Mouse (Mus musculus): ENCODE measurements around the gene Rfwd3. TPM values are rescaled to one million over a fixed set of nuclear protein-coding genes. Genes with fewer than 3 reads are reported as not detected.
A peak's percentile ranks its signal among the peaks of the same experiment; 100 is the strongest.
"Not testable (repeated sequence)": the region's sequence is repeated elsewhere in the genome, so short reads cannot be mapped to it uniquely, and the experiment has no call there.

The Rfwd3 gene
- total and polyA plus RNA-seq, 2 experiments from 2014 or later, result 10.3 to 17.2 TPM

DNA sequence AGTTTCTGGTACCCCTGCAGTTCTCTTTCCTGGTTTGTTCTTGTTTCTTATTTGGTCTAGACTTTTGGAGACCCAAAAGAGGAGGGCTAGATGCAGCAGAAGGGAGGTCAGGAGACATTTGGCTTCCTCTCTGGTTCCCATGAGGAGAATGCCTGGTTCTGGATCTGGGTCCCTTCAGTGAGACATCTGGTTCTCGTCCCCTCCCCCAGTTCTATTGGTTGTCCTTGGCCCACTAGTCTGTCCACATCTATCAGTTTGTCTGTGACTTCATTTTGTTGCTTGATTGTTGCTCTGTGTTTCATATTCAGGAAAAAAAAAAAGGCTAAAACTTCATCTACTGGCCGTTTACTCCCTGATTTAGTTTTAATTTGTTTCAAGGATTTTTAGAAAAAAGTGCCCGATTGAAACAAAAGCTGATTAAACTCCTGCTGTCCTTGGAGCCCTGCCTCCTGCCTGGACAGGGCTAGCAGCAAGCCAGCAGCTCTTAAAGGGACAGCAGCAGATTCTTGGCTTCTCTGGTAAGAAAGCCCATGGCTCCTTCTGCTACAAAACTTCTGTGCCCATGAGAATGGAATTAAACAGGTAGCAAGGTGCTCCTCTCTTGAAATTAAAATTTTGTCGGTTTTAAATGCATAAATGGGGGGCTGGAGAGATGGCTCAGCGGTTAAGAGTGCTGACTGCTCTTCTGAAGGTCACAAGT lies 5.2 kb upstream of the Rfwd3 start:
- H3K9ac ChIP-seq (replicated peaks; ENCODE audit: low read length, poor library complexity, severe bottlenecking), result no peak overlapping the region
- no peak overlapping the region for H3K4me3 ChIP-seq (ENCODE audit: low read depth, low read length)

DNA sequence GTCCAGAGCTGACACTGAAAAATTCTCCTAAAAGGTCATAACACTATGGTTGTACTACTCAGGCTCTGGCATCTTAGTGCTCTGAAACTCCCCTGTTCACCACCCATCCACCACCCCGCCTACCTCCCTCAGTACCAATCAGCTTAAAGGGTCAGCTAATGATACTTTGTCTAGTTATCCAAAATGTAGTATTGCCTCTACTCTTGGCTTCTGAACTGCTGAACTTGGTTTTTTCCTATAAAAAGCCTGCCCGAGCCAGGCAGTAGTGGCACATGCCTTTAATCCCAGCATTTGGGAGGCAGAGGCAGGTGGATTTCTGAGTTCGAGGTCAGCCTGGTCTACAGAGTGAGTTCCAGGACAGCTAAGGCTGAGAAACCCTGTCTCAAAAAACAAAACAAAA lies 4.3 kb upstream of the Rfwd3 start:
- Histone ChIP-seq H3K36me3 (ENCODE audit: insufficient read depth, low read length) (no peaks in the 10 kb centered on the region), H3K4me3 (ENCODE audit: low read depth, low read length) (no peak overlapping the region), H3K4me1 (ENCODE audit: insufficient read depth, low read length) (no peaks in the 10 kb centered on the region), H3K9me3 (ENCODE audit: low read length) (no peaks in the 10 kb centered on the region), H3K9ac (replicated peaks; ENCODE audit: low read length, poor library complexity, severe bottlenecking) (no peak overlapping the region), H3K27me3 (ENCODE audit: insufficient read depth, low read length) (no peaks in the 10 kb centered on the region), H3K4me2 (ENCODE audit: low read depth, low read length, poor library complexity, severe bottlenecking) (no peak overlapping the region), H3K27ac (ENCODE audit: low read depth, low read length) (no peak overlapping the region)
- no peak for ATAC-seq (ENCODE audit: low FRiP score)
- no peak for TF ChIP-seq CTCF (IDR thresholded peaks at IDR 0.05)
- WGBS, result 93% methylated on average over 3 of the region's 3 CpGs
- no peak for DNase-seq (ENCODE audit: low spot score)

More for the DNA sequence above, 5.2 kb upstream of the Rfwd3 start:
- H3K9me3 ChIP-seq (ENCODE audit: low read length), result no peaks in the 10 kb centered on the region
- DNase-seq (ENCODE audit: low spot score) (no peak), ATAC-seq (ENCODE audit: low FRiP score) (no peak)
- no peaks in the 10 kb centered on the region for H3K4me1 ChIP-seq (ENCODE audit: insufficient read depth, low read length)
- no peaks in the 10 kb centered on the region for H3K27me3 ChIP-seq (ENCODE audit: insufficient read depth, low read length)
- WGBS, result 27% methylated on average over 5 of the region's 5 CpGs
- no peak for TF ChIP-seq CTCF (IDR thresholded peaks at IDR 0.05)
- no peak overlapping the region for H3K27ac ChIP-seq (ENCODE audit: low read depth, low read length)
- no peaks in the 10 kb centered on the region for H3K36me3 ChIP-seq (ENCODE audit: insufficient read depth, low read length)
- no peak overlapping the region for H3K4me2 ChIP-seq (ENCODE audit: low read depth, low read length, poor library complexity, severe bottlenecking)

DNA sequence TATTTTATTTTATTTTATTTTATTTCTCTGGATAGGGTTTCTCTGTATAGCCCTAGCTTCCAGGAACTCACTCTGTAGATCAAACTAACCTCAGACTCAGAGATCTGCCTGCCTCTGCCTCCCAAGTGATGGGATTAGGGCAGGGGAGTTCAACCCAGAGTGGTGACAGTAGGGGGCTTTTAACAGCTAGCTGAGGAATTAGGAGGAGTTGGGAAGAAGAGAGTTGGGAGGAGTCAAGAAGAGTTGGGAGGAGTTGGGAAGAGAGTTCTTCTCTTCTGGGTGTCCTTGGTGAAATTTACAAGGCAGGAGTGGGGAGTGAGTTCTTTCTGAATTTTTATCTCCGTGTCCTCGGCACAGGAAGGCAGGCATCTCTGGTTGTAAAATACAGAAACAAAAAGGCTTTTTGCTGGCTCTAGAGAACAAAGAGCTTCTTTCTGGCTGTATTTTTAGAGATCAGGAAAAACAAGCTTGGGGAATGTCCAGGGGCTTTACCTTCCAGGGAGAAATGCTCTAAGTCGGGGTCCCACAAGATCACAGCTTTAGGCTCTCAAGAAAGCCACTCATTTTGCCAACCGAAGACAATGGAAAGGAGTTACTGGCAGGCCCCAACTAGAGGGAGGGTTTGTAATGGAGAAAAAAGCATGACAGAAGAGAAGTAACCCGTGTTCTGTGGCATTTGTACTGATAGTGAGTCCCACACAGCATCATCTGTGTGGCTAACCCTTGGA lies 3.2 kb upstream of the Rfwd3 start:
- H3K27me3 ChIP-seq (ENCODE audit: insufficient read depth, low read length); H3K27ac ChIP-seq (ENCODE audit: low read depth, low read length); H3K9me3 ChIP-seq (ENCODE audit: low read length); H3K4me3 ChIP-seq (ENCODE audit: low read depth, low read length); H3K4me2 ChIP-seq (ENCODE audit: low read depth, low read length, poor library complexity, severe bottlenecking); DNase-seq (ENCODE audit: low spot score); H3K4me1 ChIP-seq (ENCODE audit: insufficient read depth, low read length); H3K36me3 ChIP-seq (ENCODE audit: insufficient read depth, low read length); H3K9ac ChIP-seq (replicated peaks; ENCODE audit: low read length, poor library complexity, severe bottlenecking); ATAC-seq (ENCODE audit: low FRiP score): not testable (repeated sequence)
- WGBS, result 79% methylated on average over 5 of the region's 5 CpGs

DNA sequence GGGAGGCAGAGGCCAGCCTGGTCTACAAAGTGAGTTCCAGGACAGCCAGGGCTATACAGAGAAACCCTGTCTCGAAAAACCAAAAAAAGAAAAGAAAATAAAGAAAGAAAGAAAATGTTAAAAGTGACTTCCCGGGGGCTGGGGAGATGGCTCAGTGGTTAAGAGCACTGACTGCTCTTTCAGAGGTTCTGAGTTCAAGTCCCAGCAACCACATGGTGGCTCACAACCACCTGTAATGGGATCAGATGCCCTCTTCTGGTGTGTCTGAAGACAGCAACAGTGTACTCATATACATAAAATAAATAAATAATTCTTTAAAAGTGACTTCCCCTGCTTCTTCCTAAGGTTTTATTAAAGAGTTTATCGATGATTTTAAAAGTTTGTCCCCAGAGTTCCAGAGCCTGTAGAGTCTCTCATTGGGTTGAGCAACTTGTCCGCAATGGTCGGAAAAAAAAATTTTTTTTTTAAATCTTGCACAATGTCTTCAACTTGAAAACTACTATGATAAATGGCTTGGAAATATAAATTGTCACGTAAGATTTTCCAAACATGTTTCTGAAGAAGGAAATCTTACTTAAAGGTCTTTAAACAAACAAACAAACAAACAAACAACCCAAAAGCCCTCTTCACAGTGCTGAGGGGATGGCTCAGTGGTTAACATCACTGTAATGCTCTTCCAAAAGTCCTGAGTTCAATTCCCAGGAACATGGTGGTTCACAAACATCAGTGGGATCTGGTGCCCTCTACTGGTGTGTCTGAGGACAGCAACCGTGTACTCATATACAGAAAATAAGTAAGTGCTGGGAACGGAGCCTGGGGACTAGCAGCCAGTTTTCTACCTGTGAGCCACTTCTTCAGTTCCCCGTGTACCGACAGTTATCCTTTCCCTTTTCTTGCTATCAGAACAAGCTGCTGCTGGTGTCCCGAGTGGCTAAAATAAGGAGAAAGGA lies 850 bp upstream of the Rfwd3 start:
- WGBS, result 64% methylated on average over 11 of the region's 11 CpGs
- H3K4me3 ChIP-seq (ENCODE audit: low read depth, low read length), result peak overlapping the region; percentile 92; the same call in 1 of the 2 replicates
- no peak overlapping the region for H3K9ac ChIP-seq (replicated peaks; ENCODE audit: low read length, poor library complexity, severe bottlenecking)
- ATAC-seq (ENCODE audit: low FRiP score) (no peak), DNase-seq (ENCODE audit: low spot score) (no peak)
- H3K4me2 ChIP-seq (ENCODE audit: low read depth, low read length, poor library complexity, severe bottlenecking), result peak overlapping the region; percentile 33; the same call in 1 of the 2 replicates
- no peaks in the 10 kb centered on the region for H3K27me3 ChIP-seq (ENCODE audit: insufficient read depth, low read length)
- H3K27ac ChIP-seq (ENCODE audit: low read depth, low read length), result no peak overlapping the region
- peak; percentile 50 for TF ChIP-seq CTCF (IDR thresholded peaks at IDR 0.05)
- H3K36me3 ChIP-seq (ENCODE audit: insufficient read depth, low read length), result no peaks in the 10 kb centered on the region
- no peaks in the 10 kb centered on the region for H3K4me1 ChIP-seq (ENCODE audit: insufficient read depth, low read length)
- no peaks in the 10 kb centered on the region for H3K9me3 ChIP-seq (ENCODE audit: low read length)

DNA sequence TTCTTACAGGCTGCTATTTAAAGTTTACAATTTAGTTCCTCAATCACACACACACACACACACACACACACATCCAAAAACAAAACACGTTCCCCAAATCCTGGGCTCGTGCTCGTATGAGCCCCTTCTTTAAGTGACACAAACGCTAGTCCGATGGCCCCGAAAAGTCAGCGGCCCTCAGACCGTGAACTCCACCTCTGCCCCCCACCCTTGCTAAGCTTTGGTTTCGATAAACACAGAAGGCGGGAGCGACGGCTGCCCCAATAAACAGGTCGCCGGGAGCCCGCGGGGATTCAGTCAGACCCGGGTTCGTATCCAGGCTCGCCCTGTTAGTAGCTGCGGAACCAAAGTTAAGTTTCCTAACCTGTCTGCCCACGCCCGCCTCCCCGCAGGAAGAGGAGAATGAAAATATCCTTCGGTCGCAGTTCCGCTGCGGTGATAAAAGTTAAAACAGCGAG lies 630 bp downstream of the Rfwd3 start:
- peak; percentile 18; the same call in 1 of the 2 replicates for ATAC-seq (ENCODE audit: low FRiP score)
- H3K4me1 ChIP-seq (ENCODE audit: insufficient read depth, low read length), result no peaks in the 10 kb centered on the region
- no peaks in the 10 kb centered on the region for H3K9me3 ChIP-seq (ENCODE audit: low read length)
- H3K9ac ChIP-seq (replicated peaks; ENCODE audit: low read length, poor library complexity, severe bottlenecking), result peak overlapping the region; percentile 73
- H3K27ac ChIP-seq (ENCODE audit: low read depth, low read length), result peak overlapping the region; percentile 55; the same call in 1 of the 2 replicates
- H3K36me3 ChIP-seq (ENCODE audit: insufficient read depth, low read length), result no peaks in the 10 kb centered on the region
- peak overlapping the region; percentile 62 for H3K4me2 ChIP-seq (ENCODE audit: low read depth, low read length, poor library complexity, severe bottlenecking)
- no peaks in the 10 kb centered on the region for H3K27me3 ChIP-seq (ENCODE audit: insufficient read depth, low read length)
- no peak for TF ChIP-seq CTCF (IDR thresholded peaks at IDR 0.05)
- WGBS, result under 1% methylated on average over 28 of the region's 28 CpGs
- H3K4me3 ChIP-seq (ENCODE audit: low read depth, low read length), result peak overlapping the region; percentile 92
- peak; percentile 6 for DNase-seq (ENCODE audit: low spot score)

Measured in midbrain, postnatal 0 days (tissue).